Mouse (Mus musculus) heart, embryonic 15.5 days (tissue): ENCODE results near the gene Fam186a. TPM values are rescaled to one million over a fixed set of nuclear protein-coding genes. Genes with fewer than 3 reads are reported as not detected.
"Not testable (repeated sequence)": the region's sequence is repeated elsewhere in the genome, so short reads cannot be mapped to it uniquely, and the experiment has no call there.

ENCODE experiments used
- ATAC-seq: fragments of 200-750 bp; cut with Nextera tagmentation; replicated peaks from 2 replicates; pipeline ENCODE4 v1.8.0; 2017; ENCODE audit warnings: low read depth, moderate TSS enrichment; ENCODE audit not compliant: insufficient number of reproducible peaks, insufficient read depth, low FRiP score
- H3K27ac ChIP-seq: fragments of 300-500 bp; sonication (generic); 2 replicates; pipeline ENCODE4 v1.5.1; 2015; ENCODE audit warnings: mild to moderate bottlenecking, inconsistent platforms
- H3K27me3 ChIP-seq: fragments of 300-500 bp; sonication (generic); 2 replicates; pipeline ENCODE4 v1.6.1; 2015; ENCODE audit warnings: inconsistent platforms
- H3K36me3 ChIP-seq: fragments of 300-500 bp; sonication (generic); 2 replicates; pipeline ENCODE4 v1.6.1; 2015; ENCODE audit warnings: mild to moderate bottlenecking, inconsistent platforms
- H3K4me1 ChIP-seq: fragments of 300-500 bp; sonication (generic); replicated peaks from 2 replicates; pipeline ENCODE4 v1.6.1; 2015; ENCODE audit warnings: inconsistent platforms
- H3K4me2 ChIP-seq: fragments of 300-500 bp; sonication (generic); 2 replicates; pipeline ENCODE4 v1.6.1; 2015; ENCODE audit warnings: inconsistent platforms, mild to moderate bottlenecking, moderate library complexity
- H3K4me3 ChIP-seq: fragments of 300-500 bp; sonication (generic); 2 replicates; pipeline ENCODE4 v1.5.1; 2015; ENCODE audit warnings: mild to moderate bottlenecking, inconsistent platforms
- H3K9ac ChIP-seq: fragments of 300-500 bp; sonication (generic); 2 replicates; pipeline ENCODE4 v1.6.1; 2015; ENCODE audit warnings: mild to moderate bottlenecking, inconsistent platforms
- H3K9me3 ChIP-seq: fragments of 300-500 bp; sonication (generic); replicated peaks from 2 replicates; pipeline ENCODE4 v1.6.1; 2016; ENCODE audit warnings: inconsistent platforms
- WGBS: fragments of 180-500 bp; shearing (Covaris S2); methylation state at CpG from one replicate; pipeline ENCODE4 v1.1.7; 2015; ENCODE audit warnings: mixed read lengths; 5-methylcytosine and 5-hydroxymethylcytosine counted together
- polyA plus RNA-seq: library from polyadenylated mRNA; unstranded; fragments of >200 nt; fragmentation: Nextera tagmentation; extraction: Ambion mirVana; gene quantifications from 2 replicates; pipeline ENCODE4 v1.2.1, GENCODE M21; 2015

Fam186a gene
- polyA plus RNA-seq = not detected in 2 replicates

DNA sequence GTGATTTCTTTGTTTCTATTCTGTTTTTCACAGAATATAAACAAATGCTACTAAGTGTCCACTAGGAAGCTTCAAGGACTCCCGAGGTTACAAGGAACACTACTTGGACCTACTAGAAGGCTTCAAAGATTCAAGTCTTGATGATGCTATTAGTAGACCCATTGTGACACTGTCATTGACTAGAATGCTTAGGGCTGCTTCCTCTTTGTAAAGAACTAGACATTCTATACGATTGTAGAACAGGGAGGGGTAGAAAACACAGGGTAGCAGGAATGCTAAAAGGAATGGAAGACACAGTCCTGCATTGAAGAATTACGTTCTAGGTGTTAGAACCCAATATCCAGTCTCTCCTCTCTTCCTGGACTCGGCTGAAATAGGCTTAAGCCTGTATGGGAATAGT is at the start of gene Fam186a:
Gene Fam186a (minus strand): TSS at position 101 of the 400 bp plus-strand sequence.
- ATAC-seq = no peak
- 74% methylated on average over 4 of the region's 4 CpGs for WGBS
- H3K4me3 ChIP-seq = no peak within 1 kb of the TSS
- H3K4me2 ChIP-seq = no peak within 1 kb of the TSS
- no peaks in the 10 kb centered on the region for H3K9me3 ChIP-seq
- H3K4me1 ChIP-seq = peaks cover 3% of the 10 kb centered on the region; the same call in 1 of the 2 replicates
- H3K27me3 ChIP-seq = no peaks in the 10 kb centered on the region
- no peaks in the 10 kb centered on the region for H3K36me3 ChIP-seq
- no peak within 1 kb of the TSS for H3K9ac ChIP-seq
- H3K27ac ChIP-seq = no peak within 1 kb of the TSS

DNA sequence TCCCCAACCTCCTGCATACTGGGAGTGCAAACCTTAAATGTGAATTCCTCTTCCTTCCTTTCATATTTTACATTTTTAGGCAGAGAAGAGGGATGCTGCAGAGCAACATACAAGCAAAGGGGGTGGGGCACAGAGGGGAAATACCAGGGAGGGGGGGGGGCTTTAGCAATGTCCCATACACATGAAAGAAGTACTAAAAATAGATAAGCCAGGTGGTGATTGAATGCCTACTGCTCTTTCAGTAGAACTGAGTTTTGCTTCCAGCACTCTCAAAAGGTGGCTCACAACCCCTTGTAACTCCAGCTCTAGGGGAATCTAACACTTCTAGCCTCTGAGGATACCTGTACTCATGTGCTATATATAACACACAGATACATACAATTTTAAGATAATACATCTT is 39.3 kb upstream of the Fam186a start:
- no peaks in the 10 kb centered on the region for H3K27me3 ChIP-seq
- no peak overlapping the region for H3K4me2 ChIP-seq
- H3K9me3 ChIP-seq = no peaks in the 10 kb centered on the region
- H3K36me3 ChIP-seq = peaks cover 78% of the 10 kb centered on the region
- no peak overlapping the region for H3K4me3 ChIP-seq
- no peak overlapping the region for H3K27ac ChIP-seq
- H3K9ac ChIP-seq = no peak overlapping the region
- H3K4me1 ChIP-seq = 0 out of 2 replicates have a peak, but pooled peaks cover 5% of the 10 kb centered on the region
- no peak for ATAC-seq

DNA sequence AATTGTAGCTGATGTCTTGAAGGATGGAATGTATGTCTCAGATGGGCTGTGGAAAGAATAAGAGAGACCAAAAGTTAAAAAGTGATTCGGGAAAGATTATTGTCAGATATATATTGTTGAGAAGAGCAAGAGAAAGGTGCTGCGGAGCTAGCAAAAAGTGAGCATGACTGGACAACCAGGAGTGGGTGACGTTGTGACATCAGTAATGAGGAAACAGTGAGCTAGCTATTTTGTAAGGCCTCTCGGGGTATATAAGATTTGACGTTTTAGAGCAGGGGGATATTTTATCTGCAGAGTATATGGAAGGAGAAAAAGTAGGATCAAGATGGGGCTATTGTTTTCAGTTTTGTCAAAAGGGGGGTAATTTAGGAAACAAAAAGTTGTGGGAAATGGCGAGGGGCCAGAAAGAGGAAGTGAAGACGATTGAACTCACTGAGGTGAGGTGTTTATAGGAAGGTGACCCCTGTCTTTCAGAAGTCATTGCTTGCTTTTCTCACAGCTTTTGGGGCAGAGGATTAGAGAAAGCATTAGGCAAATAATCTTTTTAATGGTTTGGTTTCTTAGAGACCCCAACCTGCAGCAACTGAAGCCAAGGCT is 37.9 kb upstream of the Fam186a start:
- Histone ChIP-seq H3K4me3 (no peak overlapping the region), H3K36me3 (peaks cover 67% of the 10 kb centered on the region), H3K4me1 (0 out of 2 replicates have a peak, but pooled peaks cover 5% of the 10 kb centered on the region), H3K27me3 (no peaks in the 10 kb centered on the region), H3K4me2 (no peak overlapping the region), H3K9ac (no peak overlapping the region), H3K27ac (no peak overlapping the region), H3K9me3 (no peaks in the 10 kb centered on the region)
- ATAC-seq = no peak
- 84% methylated on average over 7 of the region's 7 CpGs for WGBS

- Histone ChIP-seq H3K36me3 (peaks cover 66% of the 10 kb centered on the region), H3K4me3 (no peak overlapping the region), H3K4me1 (no peaks in the 10 kb centered on the region), H3K4me2 (no peak overlapping the region), H3K27me3 (no peaks in the 10 kb centered on the region), H3K27ac (no peak overlapping the region), H3K9ac (no peak overlapping the region), H3K9me3 (no peaks in the 10 kb centered on the region)
- WGBS = 95% methylated on average over 1 of the region's 1 CpGs
- no peak for ATAC-seq
Observed at GRCm38 (mm10) chr15:99999390-99999789, 32.5 kb upstream of the Fam186a start.

GRCm38 (mm10) chr15:99997114-99997804 is 30.4 kb upstream of the Fam186a start:
- Histone ChIP-seq H3K4me1 (no peaks in the 10 kb centered on the region), H3K27me3 (no peaks in the 10 kb centered on the region), H3K9ac (no peak overlapping the region), H3K4me2 (no peak overlapping the region), H3K36me3 (peaks cover 59% of the 10 kb centered on the region), H3K4me3 (no peak overlapping the region), H3K27ac (no peak overlapping the region), H3K9me3 (no peaks in the 10 kb centered on the region)
- WGBS = 93% methylated on average over 6 of the region's 6 CpGs
- ATAC-seq = no peak

GRCm38 (mm10) chr15:99993100-99993499 is 26.2 kb upstream of the Fam186a start:
- Histone ChIP-seq H3K36me3 (peaks cover 61% of the 10 kb centered on the region), H3K9ac (no peak overlapping the region), H3K27me3 (no peaks in the 10 kb centered on the region), H3K4me1 (no peaks in the 10 kb centered on the region), H3K27ac (no peak overlapping the region), H3K4me3 (no peak overlapping the region), H3K4me2 (no peak overlapping the region), H3K9me3 (no peaks in the 10 kb centered on the region)
- WGBS = 98% methylated on average over 1 of the region's 1 CpGs
- no peak for ATAC-seq

DNA sequence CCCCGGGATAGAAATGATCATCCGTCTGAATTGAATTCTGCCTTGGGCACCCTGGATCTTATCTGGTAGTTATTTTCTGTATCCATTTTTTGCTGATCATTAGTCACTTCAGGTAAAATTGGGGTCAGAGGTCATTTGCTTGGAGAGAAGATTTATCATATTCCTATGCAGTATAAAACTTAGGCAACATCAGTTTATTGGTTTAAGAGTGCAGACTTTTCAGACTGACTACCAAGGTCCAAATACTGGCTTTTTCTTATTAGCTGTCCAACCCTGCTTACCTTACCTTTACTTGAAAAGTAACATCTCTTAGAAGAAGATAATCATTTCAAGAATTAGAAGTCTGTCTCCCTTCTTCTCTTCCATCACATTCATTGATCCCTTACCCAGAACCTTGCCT is 12.9 kb upstream of the Fam186a start:
- Histone ChIP-seq H3K27ac (no peak overlapping the region), H3K9ac (no peak overlapping the region), H3K9me3 (no peaks in the 10 kb centered on the region), H3K36me3 (no peaks in the 10 kb centered on the region), H3K4me3 (no peak overlapping the region), H3K4me2 (no peak overlapping the region), H3K4me1 (peaks cover 6% of the 10 kb centered on the region), H3K27me3 (no peaks in the 10 kb centered on the region)
- 86% methylated on average over 2 of the region's 2 CpGs for WGBS
- no peak for ATAC-seq

- 79% methylated on average over 1 of the region's 1 CpGs for WGBS
- no peak overlapping the region for H3K4me2 ChIP-seq
Observed at GRCm38 (mm10) chr15:99979266-99979665, 12.4 kb upstream of the Fam186a start.

GRCm38 (mm10) chr15:99976121-99976520 is 9.3 kb upstream of the Fam186a start:
- not testable (repeated sequence) for H3K36me3 ChIP-seq, H3K27me3 ChIP-seq, H3K9me3 ChIP-seq, H3K4me2 ChIP-seq, H3K4me1 ChIP-seq, H3K9ac ChIP-seq, ATAC-seq, H3K27ac ChIP-seq, H3K4me3 ChIP-seq
- 79% methylated on average over 2 of the region's 2 CpGs for WGBS

More at GRCm38 (mm10) chr15:99979266-99979665, 12.4 kb upstream of the Fam186a start:
- Histone ChIP-seq H3K27me3 (no peaks in the 10 kb centered on the region), H3K27ac (no peak overlapping the region), H3K4me1 (peaks cover 8% of the 10 kb centered on the region), H3K4me3 (no peak overlapping the region), H3K36me3 (no peaks in the 10 kb centered on the region), H3K9me3 (no peaks in the 10 kb centered on the region), H3K9ac (no peak overlapping the region)
- no peak for ATAC-seq

DNA sequence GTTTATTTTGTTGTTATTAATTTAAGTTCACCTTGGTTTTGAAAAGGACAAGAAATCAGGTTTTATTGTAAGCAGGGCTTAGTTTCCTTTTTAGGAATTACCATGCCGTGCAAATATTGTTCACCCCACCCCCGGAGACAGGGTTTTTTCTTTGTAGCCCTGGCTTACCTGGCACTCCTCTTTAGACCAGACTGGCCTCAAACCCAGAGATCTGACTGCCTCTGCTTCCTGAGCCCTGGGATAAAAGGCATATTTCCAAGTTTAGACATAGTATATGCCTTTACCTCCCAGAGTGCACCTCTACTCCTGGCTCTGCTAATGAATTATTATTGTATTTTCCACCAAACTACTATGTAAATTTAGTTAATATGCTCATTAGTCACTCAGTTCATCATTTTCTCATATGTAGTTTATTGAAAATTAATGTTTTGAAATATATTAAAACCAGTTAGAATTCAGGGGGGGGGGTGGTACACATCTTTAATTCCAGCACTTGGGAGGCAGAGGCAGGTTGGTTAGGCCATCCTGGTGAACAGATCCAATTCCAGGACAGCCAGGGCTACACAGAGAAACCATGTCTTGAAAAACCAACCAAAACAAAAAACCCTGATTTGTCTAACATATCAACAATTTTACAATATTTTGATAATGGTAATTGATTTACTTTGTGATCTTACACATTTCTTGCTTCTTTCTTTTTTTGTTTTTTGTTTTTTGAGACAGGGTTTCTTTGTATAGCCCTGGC is 7.8 kb upstream of the Fam186a start:
- no peak for ATAC-seq
- Histone ChIP-seq H3K27me3 (no peaks in the 10 kb centered on the region), H3K4me3 (peak overlapping the region; percentile 5; the same call in 1 of the 2 replicates), H3K4me1 (peaks cover 8% of the 10 kb centered on the region; the same call in 1 of the 2 replicates), H3K36me3 (no peaks in the 10 kb centered on the region), H3K9ac (no peak overlapping the region), H3K27ac (no peak overlapping the region), H3K9me3 (no peaks in the 10 kb centered on the region), H3K4me2 (peak overlapping the region; percentile 75; the same call in 1 of the 2 replicates)
- 64% methylated on average over 2 of the region's 2 CpGs for WGBS
